Mouse (Mus musculus): ENCODE measurements around the gene Apbb1. TPM values are rescaled to one million over a fixed set of nuclear protein-coding genes. Genes with fewer than 3 reads are reported as not detected.
A peak's percentile ranks its signal among the peaks of the same experiment; 100 is the strongest.

The Apbb1 gene
- 10.9 and 11.2 TPM in 2 replicates for polyA plus RNA-seq (2011; ENCODE audit: insufficient read length, low read depth, missing spikeins)

DNA sequence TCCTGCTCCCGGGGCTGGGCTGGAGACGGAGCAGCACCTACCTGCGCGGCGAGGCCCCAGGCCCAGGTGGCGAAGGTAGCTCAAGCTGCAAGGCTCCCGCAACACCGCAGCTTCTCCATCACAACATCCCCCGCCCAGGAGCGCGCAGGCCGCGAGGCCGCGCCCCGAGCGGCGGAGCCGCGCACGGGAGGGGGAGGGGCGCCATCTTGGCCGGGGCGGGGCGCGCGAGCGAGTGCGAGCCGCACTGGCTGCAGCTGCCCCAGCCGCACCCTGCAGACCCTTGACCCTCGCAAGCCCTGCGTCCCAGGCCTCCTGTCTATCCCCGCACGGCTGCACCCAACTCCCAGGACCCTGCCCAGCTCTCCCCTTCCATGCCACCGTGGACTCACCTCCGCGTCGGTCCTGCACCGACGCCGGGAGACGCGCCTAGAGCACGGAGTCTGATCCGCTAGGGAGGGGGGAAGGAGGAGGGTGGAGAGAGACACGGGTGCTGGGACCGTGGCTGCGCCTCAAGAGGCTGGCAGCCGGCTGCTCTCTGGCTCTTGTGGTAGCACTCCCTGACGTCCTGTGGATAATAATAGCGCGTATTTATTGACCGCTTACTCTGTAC, at the start of gene Apbb1:
Apbb1 (minus strand) TSS at position 560 of the 610 bp plus-strand sequence.
- Histone ChIP-seq H3K27ac (ENCODE audit: insufficient read depth, low read length) (no peak within 1 kb of the TSS), H3K4me3 (ENCODE audit: insufficient read depth, low read length) (peak within 1 kb of the TSS; percentile 71), H3K4me1 (ENCODE audit: control insufficient read depth, insufficient read depth, low read length) (no peaks in the 10 kb centered on the region)
- TF ChIP-seq CTCF (IDR thresholded peaks at IDR 0.05; ENCODE audit: borderline replicate concordance, insufficient read depth, low read length) (no peak), POLR2A (IDR thresholded peaks at IDR 0.05; ENCODE audit: low read depth, low read length) (peak; percentile 57)

DNA sequence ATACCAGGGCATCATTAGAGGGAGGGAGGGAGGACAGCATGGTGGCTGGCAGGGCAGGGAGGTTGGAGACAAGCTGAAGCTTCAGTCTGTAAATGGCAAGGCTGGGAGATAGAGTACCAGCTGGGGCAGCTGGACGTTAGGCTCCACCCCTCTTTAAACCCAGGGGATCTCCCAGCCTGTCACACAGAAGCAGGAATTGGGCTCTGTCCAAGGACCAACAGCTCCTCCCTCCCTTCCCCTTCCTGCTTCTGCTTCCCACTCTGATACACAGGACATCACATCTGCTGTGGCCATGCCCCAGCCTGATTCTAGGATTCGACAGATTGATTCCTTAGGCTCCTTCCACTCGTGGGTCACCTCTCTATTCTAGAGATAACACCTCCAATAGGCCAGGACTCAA, 47.2 kb upstream of the Apbb1 start:
- Histone ChIP-seq H3K4me3 (ENCODE audit: insufficient read depth, low read length) (no peak overlapping the region), H3K4me1 (ENCODE audit: control insufficient read depth, insufficient read depth, low read length) (peaks cover 6% of the 10 kb centered on the region; the same call in 1 of the 2 replicates), H3K27ac (ENCODE audit: insufficient read depth, low read length) (no peak overlapping the region)
- TF ChIP-seq CTCF (IDR thresholded peaks at IDR 0.05; ENCODE audit: borderline replicate concordance, insufficient read depth, low read length) (no peak), POLR2A (IDR thresholded peaks at IDR 0.05; ENCODE audit: low read depth, low read length) (no peak)

DNA sequence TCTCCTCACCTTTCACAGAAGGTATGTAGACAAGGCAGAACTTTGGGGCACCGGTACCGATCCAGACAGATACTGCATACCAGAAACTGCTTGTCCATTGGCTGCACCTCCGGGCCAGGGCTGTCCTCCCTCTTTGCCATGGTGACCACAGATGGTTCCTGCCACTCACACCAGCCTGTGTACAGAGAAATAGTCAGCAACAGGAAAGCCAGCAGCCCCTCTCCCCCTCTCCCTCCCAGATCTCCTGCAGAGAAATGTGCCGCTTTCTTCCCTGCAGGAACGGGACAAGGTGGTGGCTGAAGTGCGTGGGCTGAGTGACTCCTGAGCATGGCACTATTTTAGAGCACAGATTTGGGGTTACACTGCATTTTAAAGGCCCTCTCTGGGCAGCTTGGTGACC, 43.9 kb upstream of the Apbb1 start:
- Histone ChIP-seq H3K4me1 (ENCODE audit: control insufficient read depth, insufficient read depth, low read length) (peaks cover 25% of the 10 kb centered on the region; the same call in 1 of the 2 replicates), H3K27ac (ENCODE audit: insufficient read depth, low read length) (no peak overlapping the region), H3K4me3 (ENCODE audit: insufficient read depth, low read length) (no peak overlapping the region)
- TF ChIP-seq POLR2A (IDR thresholded peaks at IDR 0.05; ENCODE audit: low read depth, low read length), result no peak
- TF ChIP-seq CTCF (IDR thresholded peaks at IDR 0.05; ENCODE audit: borderline replicate concordance, insufficient read depth, low read length), result no peak

DNA sequence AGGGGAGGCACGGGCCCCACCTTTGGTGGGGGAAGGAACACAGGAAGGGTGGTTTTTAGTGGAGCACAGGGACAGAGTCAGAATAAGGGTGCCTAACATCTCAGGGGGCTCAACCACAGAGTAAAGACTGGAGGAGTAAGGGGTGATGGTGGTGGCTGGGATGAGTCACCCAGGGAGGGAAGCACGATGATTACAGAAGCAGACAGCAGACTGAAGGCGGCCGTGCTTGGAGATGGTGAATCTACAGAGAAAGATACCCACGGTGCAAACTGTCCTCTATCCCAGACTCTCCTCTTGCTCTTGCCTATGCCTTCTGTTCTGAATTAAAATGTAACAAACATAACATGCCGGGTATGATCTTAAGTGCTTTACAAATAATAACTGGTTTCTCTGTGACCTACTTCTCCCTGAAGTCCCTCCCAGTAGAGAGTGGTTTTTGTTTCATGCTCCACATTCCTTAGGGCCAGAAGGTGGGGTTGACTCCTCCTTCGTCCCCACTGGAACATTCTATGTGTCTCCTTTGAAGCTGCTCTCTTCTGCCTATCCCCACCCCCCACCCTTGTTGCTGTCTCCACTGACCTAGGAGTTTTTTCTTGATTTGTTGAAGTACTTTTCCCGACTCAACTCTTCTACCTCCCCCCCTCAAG, 40.3 kb upstream of the Apbb1 start:
- peak overlapping the region; percentile 83 for H3K27ac ChIP-seq (ENCODE audit: insufficient read depth, low read length)

DNA sequence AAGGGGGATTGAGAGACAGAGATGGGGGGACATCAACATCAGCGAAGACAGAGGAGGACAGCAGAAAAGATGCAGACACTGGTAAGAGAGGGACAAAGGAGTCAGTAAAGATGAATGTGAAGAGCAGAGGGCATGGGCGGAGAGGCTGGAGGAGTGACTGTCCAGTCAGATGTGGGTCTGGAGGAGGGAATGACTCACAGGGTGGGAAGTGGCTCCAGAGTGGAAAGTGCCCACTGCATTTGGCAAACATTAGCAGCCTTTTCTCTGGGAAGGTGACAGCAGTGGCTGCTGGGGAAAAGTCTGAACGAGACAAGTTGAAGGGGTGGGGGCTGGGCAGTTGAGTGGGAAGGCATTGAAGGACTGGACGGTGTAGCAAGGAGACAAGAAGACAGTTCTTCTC, 39.6 kb upstream of the Apbb1 start:
- H3K27ac ChIP-seq (ENCODE audit: insufficient read depth, low read length), result peak overlapping the region; percentile 83
- TF ChIP-seq CTCF (IDR thresholded peaks at IDR 0.05; ENCODE audit: borderline replicate concordance, insufficient read depth, low read length), result no peak
- TF ChIP-seq POLR2A (IDR thresholded peaks at IDR 0.05; ENCODE audit: low read depth, low read length), result no peak
- peaks cover 19% of the 10 kb centered on the region; the same call in 1 of the 2 replicates for H3K4me1 ChIP-seq (ENCODE audit: control insufficient read depth, insufficient read depth, low read length)
- no peak overlapping the region for H3K4me3 ChIP-seq (ENCODE audit: insufficient read depth, low read length)

More for the DNA sequence above, 40.3 kb upstream of the Apbb1 start:
- Histone ChIP-seq H3K4me1 (ENCODE audit: control insufficient read depth, insufficient read depth, low read length) (peaks cover 19% of the 10 kb centered on the region; the same call in 1 of the 2 replicates), H3K4me3 (ENCODE audit: insufficient read depth, low read length) (no peak overlapping the region)
- no peak for TF ChIP-seq POLR2A (IDR thresholded peaks at IDR 0.05; ENCODE audit: low read depth, low read length)
- TF ChIP-seq CTCF (IDR thresholded peaks at IDR 0.05; ENCODE audit: borderline replicate concordance, insufficient read depth, low read length), result no peak

DNA sequence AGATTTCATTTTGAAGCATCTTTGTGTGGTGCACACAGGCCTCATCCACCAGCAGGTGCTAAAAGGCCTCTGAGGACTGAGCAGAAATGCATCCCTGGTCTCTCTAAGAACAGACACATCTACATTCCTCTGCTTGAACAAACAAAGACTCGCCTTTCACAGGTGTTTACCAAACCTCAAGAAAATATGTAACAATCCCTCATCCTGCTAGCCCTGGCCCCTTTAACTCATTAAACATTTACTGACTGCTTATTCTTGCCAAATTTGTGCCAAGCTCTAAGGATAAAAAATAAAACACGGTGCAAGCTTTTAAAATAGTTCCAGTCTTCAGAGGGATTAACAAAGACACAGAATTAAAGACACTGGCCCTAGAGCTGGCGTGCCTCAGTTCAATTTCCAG, 38.2 kb upstream of the Apbb1 start:
- Histone ChIP-seq H3K4me1 (ENCODE audit: control insufficient read depth, insufficient read depth, low read length) (peaks cover 24% of the 10 kb centered on the region; the same call in 1 of the 2 replicates), H3K4me3 (ENCODE audit: insufficient read depth, low read length) (no peak overlapping the region), H3K27ac (ENCODE audit: insufficient read depth, low read length) (no peak overlapping the region)
- TF ChIP-seq CTCF (IDR thresholded peaks at IDR 0.05; ENCODE audit: borderline replicate concordance, insufficient read depth, low read length) (no peak), POLR2A (IDR thresholded peaks at IDR 0.05; ENCODE audit: low read depth, low read length) (no peak)

DNA sequence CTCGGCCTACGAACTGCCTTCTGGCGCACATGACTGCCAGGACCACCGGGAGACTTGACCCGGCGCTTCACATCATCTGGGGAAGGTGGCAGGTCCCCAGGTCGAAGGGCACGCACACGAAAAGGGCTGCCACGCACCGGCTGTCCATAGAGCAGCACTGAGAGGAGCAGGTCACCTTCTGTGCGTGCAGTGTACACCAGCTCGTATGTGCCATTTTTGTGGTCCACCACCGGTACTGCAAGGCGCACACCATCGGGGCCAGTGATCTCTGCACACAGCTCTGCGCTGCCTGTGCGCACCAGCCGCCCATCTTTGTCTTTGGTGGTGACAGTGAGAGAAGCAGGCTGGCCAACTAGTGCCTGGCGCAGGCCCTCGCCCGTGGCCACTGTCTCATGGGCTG, 36.4 kb upstream of the Apbb1 start:
- no peak for TF ChIP-seq POLR2A (IDR thresholded peaks at IDR 0.05; ENCODE audit: low read depth, low read length)
- no peak for TF ChIP-seq CTCF (IDR thresholded peaks at IDR 0.05; ENCODE audit: borderline replicate concordance, insufficient read depth, low read length)

DNA sequence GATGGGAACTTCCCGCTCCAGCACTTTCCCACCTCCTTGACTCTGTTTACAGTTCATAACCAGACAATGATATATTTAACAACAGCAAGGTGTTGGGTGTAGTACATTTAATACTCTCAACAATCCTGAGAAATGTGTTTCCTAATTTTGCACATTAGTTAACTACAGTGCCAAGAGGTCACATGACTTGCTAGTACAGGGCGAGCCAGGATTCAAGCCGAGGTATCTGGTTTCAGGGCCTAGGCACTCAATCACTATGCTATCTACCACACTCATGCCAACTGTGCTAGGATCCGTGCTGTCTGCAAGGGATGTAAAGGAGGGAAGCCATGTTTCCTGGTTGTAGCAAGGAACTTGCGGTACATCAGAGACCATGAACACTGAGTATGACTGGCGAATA, 35.1 kb upstream of the Apbb1 start:
- no peak overlapping the region for H3K4me3 ChIP-seq (ENCODE audit: insufficient read depth, low read length)

More for the DNA sequence above, 36.4 kb upstream of the Apbb1 start:
- Histone ChIP-seq H3K4me3 (ENCODE audit: insufficient read depth, low read length) (no peak overlapping the region), H3K27ac (ENCODE audit: insufficient read depth, low read length) (no peak overlapping the region), H3K4me1 (ENCODE audit: control insufficient read depth, insufficient read depth, low read length) (peaks cover 27% of the 10 kb centered on the region; the same call in 1 of the 2 replicates)

DNA sequence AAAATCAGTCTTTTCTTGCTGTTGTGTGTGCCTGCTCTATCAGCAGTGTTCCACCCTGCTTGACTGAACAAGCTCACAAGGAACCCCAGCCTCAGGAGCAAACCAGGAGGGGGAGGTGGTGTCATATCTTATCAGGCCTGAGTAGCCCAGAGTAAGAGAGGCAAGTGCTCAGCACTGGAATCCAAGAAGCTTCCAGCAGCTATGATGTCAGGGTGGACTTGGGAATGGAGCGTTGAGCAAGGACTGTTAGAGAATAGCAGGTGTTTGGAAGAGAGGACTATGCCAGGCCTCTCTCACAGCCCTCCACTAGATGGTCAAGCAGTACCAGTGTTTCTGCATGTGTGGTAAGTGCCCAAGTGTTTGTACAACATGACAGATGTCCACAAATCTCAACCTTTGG, 34.3 kb upstream of the Apbb1 start:
- H3K27ac ChIP-seq (ENCODE audit: insufficient read depth, low read length), result no peak overlapping the region
- no peak overlapping the region for H3K4me3 ChIP-seq (ENCODE audit: insufficient read depth, low read length)
- 0 out of 2 replicates have a peak, but pooled peaks cover 9% of the 10 kb centered on the region for H3K4me1 ChIP-seq (ENCODE audit: control insufficient read depth, insufficient read depth, low read length)
- TF ChIP-seq POLR2A (IDR thresholded peaks at IDR 0.05; ENCODE audit: low read depth, low read length) (no peak), CTCF (IDR thresholded peaks at IDR 0.05; ENCODE audit: borderline replicate concordance, insufficient read depth, low read length) (no peak)

More for the DNA sequence above, 35.1 kb upstream of the Apbb1 start:
- Histone ChIP-seq H3K4me1 (ENCODE audit: control insufficient read depth, insufficient read depth, low read length) (peaks cover 17% of the 10 kb centered on the region; the same call in 1 of the 2 replicates), H3K27ac (ENCODE audit: insufficient read depth, low read length) (no peak overlapping the region)
- TF ChIP-seq POLR2A (IDR thresholded peaks at IDR 0.05; ENCODE audit: low read depth, low read length) (no peak), CTCF (IDR thresholded peaks at IDR 0.05; ENCODE audit: borderline replicate concordance, insufficient read depth, low read length) (no peak)

DNA sequence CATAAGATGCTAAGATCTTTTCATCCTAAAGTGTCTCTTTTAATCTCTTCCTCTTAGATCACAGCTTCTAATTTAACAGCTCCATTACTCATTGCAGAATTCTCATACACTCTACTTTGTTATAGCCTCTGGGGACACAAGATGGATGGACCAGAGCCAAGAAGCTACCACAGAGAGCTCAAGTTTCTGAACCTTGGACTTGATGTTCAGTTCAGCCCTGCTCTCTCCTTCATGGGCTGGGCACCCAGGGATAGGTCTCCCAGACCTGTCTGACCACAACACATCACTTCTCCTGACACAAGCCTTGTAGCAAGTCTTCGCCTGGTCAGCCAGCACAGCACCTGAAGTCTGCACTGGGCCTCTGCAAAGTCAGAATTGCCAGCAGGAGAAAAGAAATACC, 32.9 kb upstream of the Apbb1 start:
- TF ChIP-seq POLR2A (IDR thresholded peaks at IDR 0.05; ENCODE audit: low read depth, low read length) (no peak), CTCF (IDR thresholded peaks at IDR 0.05; ENCODE audit: borderline replicate concordance, insufficient read depth, low read length) (no peak)
- no peak overlapping the region for H3K4me3 ChIP-seq (ENCODE audit: insufficient read depth, low read length)

More for the DNA sequence above, 32.9 kb upstream of the Apbb1 start:
- H3K27ac ChIP-seq (ENCODE audit: insufficient read depth, low read length), result no peak overlapping the region
- 0 out of 2 replicates have a peak, but pooled peaks cover 8% of the 10 kb centered on the region for H3K4me1 ChIP-seq (ENCODE audit: control insufficient read depth, insufficient read depth, low read length)

All from embryonic fibroblast, embryonic 13.5 days (primary cell).